Mouse (Mus musculus) embryonic fibroblast, embryonic 13.5 days (primary cell): ENCODE results near the gene Akt3.

Experiments used
- CTCF ChIP-seq: IDR thresholded peaks from 2 replicates; pipeline ENCODE4 v1.5.1; 2011; ENCODE audit warnings: mild to moderate bottlenecking, control low read depth, low read length, moderate library complexity, borderline replicate concordance; ENCODE audit not compliant: insufficient read depth
- POLR2A ChIP-seq: IDR thresholded peaks from 2 replicates; pipeline ENCODE4 v1.6.1; 2011; ENCODE audit warnings: low read depth, mild to moderate bottlenecking, control low read depth, low read length, moderate library complexity

- no peak for TF ChIP-seq CTCF
- no peak for TF ChIP-seq POLR2A
Measured at GRCm38 (mm10) chr1:177051366-177051963, 206.5 kb downstream of the Akt3 start.
